Mouse (Mus musculus) liver, postnatal 0 days (tissue): Measurements from ENCODE around the gene Scube3.

ENCODE experiments used
- CTCF ChIP-seq: sonication (generic); IDR thresholded peaks from 2 replicates; pipeline ENCODE4 v1.5.1; 2016; ENCODE audit warnings: antibody characterized with exemption, low read depth
- EP300 ChIP-seq: IDR thresholded peaks from 2 replicates; pipeline ENCODE4 v1.6.1; 2016; ENCODE audit warnings: antibody characterized with exemption, low read depth, mild to moderate bottlenecking

DNA sequence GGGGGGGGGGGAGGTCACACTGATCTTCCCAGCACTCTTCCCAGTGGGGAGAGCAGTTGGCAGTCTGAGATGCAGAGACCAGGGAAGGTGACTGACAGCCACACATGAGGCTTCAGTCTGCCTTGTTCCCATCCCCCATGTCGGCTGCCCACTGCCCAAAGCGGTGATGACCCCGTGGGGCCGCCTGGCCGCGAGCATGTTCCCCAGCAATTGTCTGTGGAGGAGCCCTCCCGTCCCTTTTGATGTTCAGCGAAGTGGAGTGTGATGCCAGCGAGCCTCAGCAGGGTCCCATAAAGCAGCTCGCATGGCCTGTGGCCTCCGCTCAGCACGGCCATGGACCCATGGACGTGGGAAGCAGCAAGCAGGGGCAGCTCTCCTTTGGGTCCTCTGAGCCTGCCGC lies 34.7 kb upstream of the Scube3 start:
- TF ChIP-seq EP300 (no peak), CTCF (no peak)
